Mouse (Mus musculus): ENCODE measurements around the gene Cyp2c38. TPM values are rescaled to one million over a fixed set of nuclear protein-coding genes. Genes with fewer than 3 reads are reported as not detected.
"Not testable (repeated sequence)": the region's sequence is repeated elsewhere in the genome, so short reads cannot be mapped to it uniquely, and the experiment has no call there.

Cyp2c38 gene
- total RNA-seq (2021): not detected
- long read RNA-seq, experiment 1: 0 reads
- long read RNA-seq, experiment 2: 0 reads

DNA sequence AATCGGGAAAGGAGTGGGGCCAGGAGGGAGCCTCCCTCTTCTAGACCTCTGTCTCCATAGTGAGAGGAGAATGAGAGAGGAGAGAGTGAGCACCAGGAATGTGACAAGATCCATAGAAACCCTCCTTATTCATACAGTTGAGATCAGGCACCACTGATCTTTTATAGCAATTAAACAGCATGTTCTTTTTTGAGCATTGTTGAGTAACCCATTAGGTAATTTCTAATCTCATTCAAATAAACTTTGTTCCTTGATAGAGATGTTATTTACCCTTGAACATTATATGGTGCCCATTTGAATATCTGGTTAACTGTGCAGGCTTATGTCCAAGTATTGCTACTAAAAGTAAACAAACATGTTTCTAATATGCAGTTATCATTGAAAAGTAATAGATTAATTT, at the start of gene Cyp2c38:
Cyp2c38 (minus strand) TSS at position 135 of the 400 bp plus-strand sequence.
- no peak for DNase-seq (ENCODE audit: low spot score in 2 of 2)

DNA sequence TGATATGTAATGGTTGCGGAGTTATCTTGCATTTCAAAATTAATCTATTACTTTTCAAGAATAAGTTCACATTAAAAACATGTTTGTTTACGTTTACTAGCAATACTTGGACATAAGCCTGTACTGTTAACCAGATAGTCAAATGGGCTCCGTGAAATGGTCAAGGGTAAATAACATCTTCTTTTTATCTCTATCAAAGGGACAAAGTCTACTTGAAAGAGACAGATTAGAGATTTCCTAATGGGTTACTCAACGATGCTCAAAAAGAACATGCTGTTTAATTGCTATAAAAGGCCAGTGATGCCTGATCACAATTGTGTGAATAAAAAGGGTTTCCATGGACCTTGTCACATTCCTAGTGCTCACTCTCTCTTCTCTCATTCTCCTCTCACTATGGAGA, 47.7 kb upstream of the Cyp2c38 start, which contains the start of gene Cyp2c39:
Cyp2c39 (plus strand) TSS at position 329 of the 400 bp plus-strand sequence.
- DNase-seq (ENCODE audit: low spot score in 2 of 2): no peak

DNA sequence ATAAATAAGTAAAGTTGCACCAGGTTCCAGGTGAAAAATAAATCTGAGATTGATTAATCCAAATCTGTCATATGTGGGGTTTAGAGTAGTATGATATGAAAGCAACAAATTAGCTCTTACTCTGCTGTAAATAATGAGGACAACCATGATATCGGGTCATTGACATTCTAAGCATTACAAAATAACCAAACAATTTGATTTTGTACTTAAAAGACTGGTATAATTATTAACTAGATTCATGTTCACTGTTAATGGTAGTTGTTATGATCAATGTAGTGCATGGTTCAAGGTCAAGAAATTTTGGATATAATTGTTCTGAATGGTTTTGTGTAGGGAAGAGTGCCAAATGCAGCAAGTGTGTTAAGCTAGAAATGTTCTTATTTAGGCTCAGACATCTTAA, 46.7 kb upstream of the Cyp2c38 start:
- DNase-seq (ENCODE audit: low spot score in 2 of 2): no peak

DNA sequence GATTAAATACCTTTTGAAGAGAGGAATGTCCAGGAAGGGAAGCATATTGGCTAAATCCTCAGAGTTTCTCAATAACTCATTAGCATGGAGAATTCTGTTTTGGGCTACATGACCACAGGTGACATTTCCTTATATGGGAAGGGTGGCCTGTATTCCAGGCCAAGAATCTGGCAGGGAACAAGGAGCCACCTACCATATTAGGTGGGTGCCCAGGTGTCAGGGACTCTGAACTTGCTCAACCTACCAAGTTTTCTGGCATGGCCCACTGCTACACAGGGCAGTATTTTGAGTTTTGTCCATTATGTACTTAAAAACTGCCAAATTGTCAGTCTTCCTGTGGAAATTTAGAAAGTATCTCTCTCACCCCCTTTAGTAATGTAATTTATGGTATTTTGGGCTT, 43.5 kb upstream of the Cyp2c38 start:
- no peak for DNase-seq (ENCODE audit: low spot score in 2 of 2)

DNA sequence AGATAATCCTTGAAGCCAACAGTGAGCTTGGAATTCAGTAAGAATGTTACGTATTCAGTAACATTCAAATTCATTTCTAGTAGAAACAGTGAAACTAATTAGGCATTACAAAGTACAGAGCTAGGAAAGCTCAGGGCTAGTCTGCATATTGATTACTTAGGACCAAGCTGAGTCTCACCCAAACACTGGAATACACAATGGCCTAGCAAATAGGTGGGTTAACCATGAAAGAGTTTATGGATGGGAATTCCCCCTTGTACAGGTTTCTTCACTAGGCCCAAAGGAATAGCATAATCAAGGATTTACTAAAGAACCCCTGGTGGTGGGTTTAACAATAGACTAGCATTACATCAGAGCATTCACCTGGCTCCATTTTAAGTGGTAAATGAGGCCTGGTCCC, 21.1 kb upstream of the Cyp2c38 start:
- DNase-seq (ENCODE audit: low spot score in 2 of 2): not testable (repeated sequence)

DNA sequence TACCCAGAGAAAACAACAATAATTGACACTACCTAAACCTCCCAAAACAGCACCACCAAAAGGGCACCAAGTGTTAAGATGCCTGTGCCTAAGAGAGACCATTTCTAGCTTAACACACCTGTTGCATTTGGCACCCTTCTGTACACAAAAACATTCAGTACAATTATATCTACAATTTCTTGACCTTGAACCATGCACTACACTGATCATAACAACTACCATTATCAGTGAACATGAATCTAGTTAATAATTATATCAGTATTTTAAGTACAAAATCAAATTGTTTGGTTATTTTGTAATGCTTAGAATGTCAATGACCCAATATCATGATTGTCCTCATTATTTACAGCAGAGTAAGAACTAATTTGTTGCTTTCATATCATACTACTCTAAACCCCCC, 1.0 kb upstream of the Cyp2c38 start:
- DNase-seq (ENCODE audit: low spot score in 2 of 2): no peak

Other genes with a start within 250 kb of the Cyp2c38 start
- not detected for gene Cyp2c29, start 193.7 kb downstream of the Cyp2c38 start, total RNA-seq (2021)
- not detected for gene Cyp2c39, start 47.8 kb upstream of the Cyp2c38 start, total RNA-seq (2021)
- not detected for gene Cyp2c67, start 186.0 kb upstream of the Cyp2c38 start, total RNA-seq (2021)